Mouse (Mus musculus): ENCODE measurements around the gene Acox1. TPM values are rescaled to one million over a fixed set of nuclear protein-coding genes. Genes with fewer than 3 reads are reported as not detected.

Gene Acox1
- polyA plus RNA-seq, 3 experiments from 2014 or later = 10.3 to 14.2 (median 13.6) TPM

- ATAC-seq = no peak
These were observed 69.6 kb downstream of the Acox1 start for GRCm38 (mm10) chr11:116129091-116129790.

GRCm38 (mm10) chr11:116127986-116128385 lies 70.9 kb downstream of the Acox1 start:
- ATAC-seq = no peak

- no peak for ATAC-seq
These were observed 71.5 kb downstream of the Acox1 start, which contains the start of gene Trim47 for GRCm38 (mm10) chr11:116127156-116127980. Gene Trim47, minus strand, starts transcription at chr11:116127210.

- ATAC-seq = no peak
These were observed 72.6 kb downstream of the Acox1 start for GRCm38 (mm10) chr11:116126261-116126660.

Other genes with a start within 250 kb of the Acox1 start
- gene Itgb4, start 224.3 kb downstream of the Acox1 start, polyA plus RNA-seq (2017; shearing (Covaris generic)) = not detected
- gene Galk1, start 186.3 kb downstream of the Acox1 start, polyA plus RNA-seq (2017; shearing (Covaris generic)) = 10 to 100 TPM; 14.4 to 20.1 (median 15.9) TPM
- gene H3f3b, start 171.1 kb downstream of the Acox1 start, polyA plus RNA-seq (2017; shearing (Covaris generic)) = 1,000 to 10,000 TPM; 1,545 to 2,086 (median 2,075) TPM
- gene Unk, start 168.7 kb downstream of the Acox1 start, polyA plus RNA-seq (2017; shearing (Covaris generic)) = 10 to 100 TPM; 10.1 to 14.6 (median 12.7) TPM
- 100 to 1,000 TPM in 1 of 3 experiments, 10 to 100 TPM in 2; 80.1 to 128 (median 81.9) TPM for gene Unc13d, start 121.1 kb downstream of the Acox1 start, polyA plus RNA-seq (2017; shearing (Covaris generic))
- 100 to 1,000 TPM; 153 to 156 (median 154) TPM for gene Wbp2, start 112.0 kb downstream of the Acox1 start, polyA plus RNA-seq (2017; shearing (Covaris generic))
- under 1 TPM in 1 of 3 experiments, not detected in 2; 0.39 TPM for gene Trim47, start 71.8 kb downstream of the Acox1 start, polyA plus RNA-seq (2017; shearing (Covaris generic))
- 10 to 100 TPM in 2 of 3 experiments, 1 to 10 TPM in 1; 9.5 to 13.3 (median 11.4) TPM for gene Trim65, start 67.9 kb downstream of the Acox1 start, polyA plus RNA-seq (2017; shearing (Covaris generic))
- gene Mrpl38, start 60.2 kb downstream of the Acox1 start, polyA plus RNA-seq (2017; shearing (Covaris generic)) = 10 to 100 TPM; 14.3 to 30.6 (median 28.0) TPM
- gene Fbf1, start 30.9 kb downstream of the Acox1 start, polyA plus RNA-seq (2017; shearing (Covaris generic)) = 1 to 10 TPM; 3.2 to 3.5 (median 3.3) TPM
- gene Ten1, start 190 bp downstream of the Acox1 start, polyA plus RNA-seq (2017; shearing (Covaris generic)) = 10 to 100 TPM; 49.0 to 66.5 (median 54.4) TPM
- gene Evpl, start 39.0 kb upstream of the Acox1 start, polyA plus RNA-seq (2017; shearing (Covaris generic)) = not detected
- 10 to 100 TPM; 40.4 to 44.2 (median 42.3) TPM for gene Srp68, start 75.2 kb upstream of the Acox1 start, polyA plus RNA-seq (2017; shearing (Covaris generic))
- gene Galr2, start 81.9 kb upstream of the Acox1 start, polyA plus RNA-seq (2017; shearing (Covaris generic)) = not detected
- 10 to 100 TPM; 70.3 to 96.0 (median 70.6) TPM for gene Exoc7, start 108.2 kb upstream of the Acox1 start, polyA plus RNA-seq (2017; shearing (Covaris generic))
- not detected for gene Foxj1, start 136.4 kb upstream of the Acox1 start, polyA plus RNA-seq (2017; shearing (Covaris generic))
- gene Rnf157, start 214.0 kb upstream of the Acox1 start, polyA plus RNA-seq (2017; shearing (Covaris generic)) = 10 to 100 TPM in 1 of 3 experiments, 1 to 10 TPM in 2; 3.0 to 15.1 (median 8.5) TPM
- gene Ubald2, start 235.0 kb upstream of the Acox1 start, polyA plus RNA-seq (2017; shearing (Covaris generic)) = 10 to 100 TPM; 10.4 to 14.6 (median 10.6) TPM